Mouse (Mus musculus) ES-E14 (cell line): ENCODE data around the gene Ston1.

Experiments
- CHD2 ChIP-seq: IDR thresholded peaks from 2 replicates; pipeline ENCODE4 v1.6.1; 2014; ENCODE audit warnings: mild to moderate bottlenecking, low read depth, low read length, inconsistent platforms
- HCFC1 ChIP-seq: IDR thresholded peaks from 2 replicates; pipeline ENCODE4 v1.6.1; 2012; ENCODE audit warnings: low read length, inconsistent platforms, borderline replicate concordance; ENCODE audit not compliant: insufficient read depth
- ZNF384 ChIP-seq: IDR thresholded peaks from 2 replicates; pipeline ENCODE4 v1.6.1; 2012; ENCODE audit warnings: low read depth, low read length, inconsistent platforms

DNA sequence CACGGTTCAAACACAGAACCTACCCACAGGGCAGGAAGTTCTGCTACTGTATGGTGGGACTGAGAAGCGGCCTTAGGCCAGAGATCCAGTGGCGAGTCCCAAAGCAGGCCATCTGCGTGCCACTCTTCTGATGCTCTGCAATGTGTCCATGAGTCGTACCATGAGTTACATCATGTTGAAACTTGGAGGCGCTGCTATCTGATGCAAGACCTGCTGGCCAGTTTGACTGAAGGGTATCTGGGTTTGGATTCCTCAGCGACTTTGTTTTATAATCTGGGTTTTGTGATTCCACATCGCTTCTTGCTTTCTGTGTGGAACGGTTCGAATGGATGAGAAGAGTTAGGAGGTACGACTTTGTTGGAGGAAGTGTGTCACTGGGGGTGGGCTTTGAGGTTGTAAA lies 47.8 kb downstream of the Ston1 start:
- TF ChIP-seq CHD2 = no peak
- TF ChIP-seq HCFC1 = no peak
- TF ChIP-seq ZNF384 = no peak
